Mouse (Mus musculus): ENCODE measurements at regions not wholly inside any gene's neighbourhood (a gene's known extent, or its start where the extent isn't known, plus 50 kb on each side); places are given as distances from the start of the nearest gene placed in this dataset.

GRCm38 (mm10) chr17:88212121-88212520 lies 147.0 kb upstream of the Fbxo11 start:
- Histone ChIP-seq H3K4me2 (ENCODE audit: low read depth, low read length) (no peak overlapping the region), H3K4me3 (ENCODE audit: low read length) (no peak overlapping the region), H3K4me1 (replicated peaks; ENCODE audit: control insufficient read depth, insufficient read depth, low read length) (no peaks in the 10 kb centered on the region; the same call in 1 of the 2 replicates), H3K36me3 (ENCODE audit: control insufficient read depth, insufficient read depth, low read length) (no peaks in the 10 kb centered on the region), H3K27ac (ENCODE audit: low read length) (no peak overlapping the region), H3K9ac (ENCODE audit: low read length) (no peak overlapping the region), H3K27me3 (ENCODE audit: control insufficient read depth, insufficient read depth, low read depth, low read length) (no peaks in the 10 kb centered on the region), H3K9me3 (ENCODE audit: control insufficient read depth, low read length) (no peaks in the 10 kb centered on the region)
- 89% methylated on average over 7 of the region's 7 CpGs for WGBS
- no peak for ATAC-seq (ENCODE audit: low read depth)

- Histone ChIP-seq H3K9ac (ENCODE audit: low read length) (no peak overlapping the region), H3K27me3 (ENCODE audit: control insufficient read depth, insufficient read depth, low read depth, low read length) (no peaks in the 10 kb centered on the region), H3K9me3 (ENCODE audit: control insufficient read depth, low read length) (no peaks in the 10 kb centered on the region), H3K36me3 (ENCODE audit: control insufficient read depth, insufficient read depth, low read length) (no peaks in the 10 kb centered on the region), H3K4me3 (ENCODE audit: low read length) (no peak overlapping the region), H3K4me1 (replicated peaks; ENCODE audit: control insufficient read depth, insufficient read depth, low read length) (no peaks in the 10 kb centered on the region; the same call in 1 of the 2 replicates), H3K27ac (ENCODE audit: low read length) (no peak overlapping the region), H3K4me2 (ENCODE audit: low read depth, low read length) (no peak overlapping the region)
- WGBS = 75% methylated on average over 9 of the region's 9 CpGs
- ATAC-seq (ENCODE audit: low read depth) = no peak
These were observed 149.7 kb upstream of the Fbxo11 start for GRCm38 (mm10) chr17:88214746-88215145.

GRCm38 (mm10) chr17:88222379-88222955 lies 157.4 kb upstream of the Fbxo11 start:
- no peaks in the 10 kb centered on the region for H3K27me3 ChIP-seq (ENCODE audit: control insufficient read depth, insufficient read depth, low read depth, low read length)
- no peak for ATAC-seq (ENCODE audit: low read depth)
- no peaks in the 10 kb centered on the region for H3K36me3 ChIP-seq (ENCODE audit: control insufficient read depth, insufficient read depth, low read length)
- H3K4me1 ChIP-seq (replicated peaks; ENCODE audit: control insufficient read depth, insufficient read depth, low read length) = no peaks in the 10 kb centered on the region
- WGBS = 67% methylated on average over 5 of the region's 5 CpGs
- no peak overlapping the region for H3K4me2 ChIP-seq (ENCODE audit: low read depth, low read length)
- H3K27ac ChIP-seq (ENCODE audit: low read length) = no peak overlapping the region
- no peak overlapping the region for H3K9ac ChIP-seq (ENCODE audit: low read length)
- no peak overlapping the region for H3K4me3 ChIP-seq (ENCODE audit: low read length)
- peaks cover 5% of the 10 kb centered on the region; the same call in 1 of the 2 replicates for H3K9me3 ChIP-seq (ENCODE audit: control insufficient read depth, low read length)

- H3K27ac ChIP-seq (ENCODE audit: low read length) = no peak overlapping the region
- no peak overlapping the region for H3K4me2 ChIP-seq (ENCODE audit: low read depth, low read length)
- H3K36me3 ChIP-seq (ENCODE audit: control insufficient read depth, insufficient read depth, low read length) = no peaks in the 10 kb centered on the region
- H3K27me3 ChIP-seq (ENCODE audit: control insufficient read depth, insufficient read depth, low read depth, low read length) = no peaks in the 10 kb centered on the region
- no peaks in the 10 kb centered on the region for H3K9me3 ChIP-seq (ENCODE audit: control insufficient read depth, low read length)
- no peaks in the 10 kb centered on the region for H3K4me1 ChIP-seq (replicated peaks; ENCODE audit: control insufficient read depth, insufficient read depth, low read length)
- no peak overlapping the region for H3K4me3 ChIP-seq (ENCODE audit: low read length)
- H3K9ac ChIP-seq (ENCODE audit: low read length) = no peak overlapping the region
- 74% methylated on average over 8 of the region's 8 CpGs for WGBS
- no peak for ATAC-seq (ENCODE audit: low read depth)
These were observed 175.4 kb upstream of the Fbxo11 start for GRCm38 (mm10) chr17:88240476-88240875.

GRCm38 (mm10) chr17:88248625-88249024 lies 183.5 kb upstream of the Fbxo11 start:
- H3K27ac ChIP-seq (ENCODE audit: low read length) = no peak overlapping the region
- no peaks in the 10 kb centered on the region for H3K36me3 ChIP-seq (ENCODE audit: control insufficient read depth, insufficient read depth, low read length)
- H3K9me3 ChIP-seq (ENCODE audit: control insufficient read depth, low read length) = no peaks in the 10 kb centered on the region; the same call in 1 of the 2 replicates
- peaks cover 5% of the 10 kb centered on the region; the same call in 1 of the 2 replicates for H3K4me1 ChIP-seq (replicated peaks; ENCODE audit: control insufficient read depth, insufficient read depth, low read length)
- no peak for ATAC-seq (ENCODE audit: low read depth)
- H3K9ac ChIP-seq (ENCODE audit: low read length) = no peak overlapping the region
- no peak overlapping the region for H3K4me2 ChIP-seq (ENCODE audit: low read depth, low read length)
- 46% methylated on average over 5 of the region's 5 CpGs for WGBS
- H3K4me3 ChIP-seq (ENCODE audit: low read length) = no peak overlapping the region
- no peaks in the 10 kb centered on the region for H3K27me3 ChIP-seq (ENCODE audit: control insufficient read depth, insufficient read depth, low read depth, low read length)

- H3K27ac ChIP-seq (ENCODE audit: low read length) = peak overlapping the region; percentile 87
- H3K36me3 ChIP-seq (ENCODE audit: control insufficient read depth, insufficient read depth, low read length) = no peaks in the 10 kb centered on the region
- no peaks in the 10 kb centered on the region for H3K27me3 ChIP-seq (ENCODE audit: control insufficient read depth, insufficient read depth, low read depth, low read length)
- peaks cover 7% of the 10 kb centered on the region; the same call in 1 of the 2 replicates for H3K4me1 ChIP-seq (replicated peaks; ENCODE audit: control insufficient read depth, insufficient read depth, low read length)
- peak; percentile 78 for ATAC-seq (ENCODE audit: low read depth)
- 0 out of 2 replicates have a peak overlapping the region, but pooled peaks have one; percentile 4 for H3K4me3 ChIP-seq (ENCODE audit: low read length)
- H3K4me2 ChIP-seq (ENCODE audit: low read depth, low read length) = peak overlapping the region; percentile 39
- H3K9ac ChIP-seq (ENCODE audit: low read length) = peak overlapping the region; percentile 26
- 7% methylated on average over 17 of the region's 17 CpGs for whole genome bisulfite sequencing
- H3K9me3 ChIP-seq (ENCODE audit: control insufficient read depth, low read length) = no peaks in the 10 kb centered on the region; the same call in 1 of the 2 replicates
These were observed 186.9 kb upstream of the Fbxo11 start for GRCm38 (mm10) chr17:88251949-88252521.

GRCm38 (mm10) chr17:88255744-88256598 lies 184.5 kb upstream of the Foxn2 start:
- WGBS = under 1% methylated on average over 40 of the region's 40 CpGs
- Histone ChIP-seq H3K27ac (ENCODE audit: low read length) (peak overlapping the region; percentile 98), H3K27me3 (ENCODE audit: control insufficient read depth, insufficient read depth, low read depth, low read length) (no peaks in the 10 kb centered on the region), H3K4me2 (ENCODE audit: low read depth, low read length) (peak overlapping the region; percentile 94), H3K9ac (ENCODE audit: low read length) (peak overlapping the region; percentile 96), H3K4me3 (ENCODE audit: low read length) (peak overlapping the region; percentile 69), H3K9me3 (ENCODE audit: control insufficient read depth, low read length) (no peaks in the 10 kb centered on the region), H3K36me3 (ENCODE audit: control insufficient read depth, insufficient read depth, low read length) (no peaks in the 10 kb centered on the region), H3K4me1 (replicated peaks; ENCODE audit: control insufficient read depth, insufficient read depth, low read length) (peaks cover 15% of the 10 kb centered on the region; the same call in 1 of the 2 replicates)
- ATAC-seq (ENCODE audit: low read depth) = peak; percentile 60

- peak; percentile 77 for ATAC-seq (ENCODE audit: low read depth)
- WGBS = under 1% methylated on average over 18 of the region's 18 CpGs
- Histone ChIP-seq H3K4me3 (ENCODE audit: low read length) (peak overlapping the region; percentile 69), H3K27me3 (ENCODE audit: control insufficient read depth, insufficient read depth, low read depth, low read length) (no peaks in the 10 kb centered on the region), H3K27ac (ENCODE audit: low read length) (peak overlapping the region; percentile 98), H3K9me3 (ENCODE audit: control insufficient read depth, low read length) (no peaks in the 10 kb centered on the region), H3K9ac (ENCODE audit: low read length) (peak overlapping the region; percentile 96), H3K4me1 (replicated peaks; ENCODE audit: control insufficient read depth, insufficient read depth, low read length) (peaks cover 13% of the 10 kb centered on the region; the same call in 1 of the 2 replicates), H3K4me2 (ENCODE audit: low read depth, low read length) (peak overlapping the region; percentile 94), H3K36me3 (ENCODE audit: control insufficient read depth, insufficient read depth, low read length) (no peaks in the 10 kb centered on the region)
These were observed 183.6 kb upstream of the Foxn2 start for GRCm38 (mm10) chr17:88256599-88257544.

Data from lung, embryonic 16.5 days (tissue).